Mouse (Mus musculus): ENCODE measurements around the gene Tpd52l2. TPM values are rescaled to one million over a fixed set of nuclear protein-coding genes. Genes with fewer than 3 reads are reported as not detected.

Tpd52l2 gene
- polyA plus RNA-seq, 1 experiment = 38.2 TPM

- no peaks in the 10 kb centered on the region for H3K36me3 ChIP-seq (replicated peaks; ENCODE audit: low read length)
- no peaks in the 10 kb centered on the region for H3K9me3 ChIP-seq
- H3K27me3 ChIP-seq (replicated peaks) = peaks cover 85% of the 10 kb centered on the region
- TF ChIP-seq GATA1 (IDR thresholded peaks at IDR 0.05; ENCODE audit: borderline replicate concordance, low read length) (no peak), FLI1 (IDR thresholded peaks at IDR 0.05; ENCODE audit: low read length) (no peak)
- peaks cover 66% of the 10 kb centered on the region for H3K4me1 ChIP-seq
- H3K4me3 ChIP-seq (replicated peaks) = peak overlapping the region; percentile 85
Observed at GRCm38 (mm10) chr2:181462604-181463003, 34.3 kb upstream of the Tpd52l2 start.

DNA sequence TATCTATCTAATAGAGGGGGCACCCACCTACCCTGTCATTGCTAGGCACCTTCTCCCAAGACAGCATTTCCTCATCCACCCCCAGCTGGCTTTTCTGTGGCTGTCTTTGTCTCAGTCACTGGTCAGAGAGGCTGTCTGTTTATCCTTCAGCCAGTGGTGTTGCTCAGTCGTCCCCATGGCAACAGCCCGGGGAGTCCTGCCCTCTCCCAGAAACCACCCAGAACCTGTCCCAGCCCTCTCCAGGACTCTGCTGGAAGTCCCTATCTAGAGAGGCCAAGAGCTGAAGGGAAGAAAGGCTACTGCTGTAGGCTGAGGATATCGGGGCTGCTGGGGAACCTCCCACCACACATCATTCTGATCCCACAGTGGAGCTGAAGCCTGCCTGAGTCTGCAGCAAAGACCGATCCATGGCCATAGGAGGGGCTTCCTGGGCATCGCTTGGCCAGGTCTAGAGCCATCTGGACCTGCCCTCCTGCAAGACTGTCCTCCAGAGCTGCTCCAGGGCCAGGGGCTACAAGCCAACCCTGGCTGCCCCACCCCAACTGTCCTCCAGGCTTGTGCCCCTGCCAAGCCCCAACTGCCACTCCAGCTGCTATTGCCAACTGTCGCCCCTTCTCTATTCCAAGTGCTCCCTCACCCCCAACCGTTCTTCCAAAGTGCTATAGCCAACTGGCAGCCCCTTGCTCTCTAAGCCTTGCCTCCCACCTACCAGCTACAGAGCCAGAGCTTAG lies 33.8 kb upstream of the Tpd52l2 start:
- TF ChIP-seq FLI1 (IDR thresholded peaks at IDR 0.05; ENCODE audit: low read length) (no peak), GATA1 (IDR thresholded peaks at IDR 0.05; ENCODE audit: borderline replicate concordance, low read length) (no peak)
- H3K9me3 ChIP-seq = no peaks in the 10 kb centered on the region
- peaks cover 65% of the 10 kb centered on the region for H3K4me1 ChIP-seq
- H3K27me3 ChIP-seq (replicated peaks) = peaks cover 85% of the 10 kb centered on the region
- H3K4me3 ChIP-seq (replicated peaks) = peak overlapping the region; percentile 85
- no peaks in the 10 kb centered on the region for H3K36me3 ChIP-seq (replicated peaks; ENCODE audit: low read length)

DNA sequence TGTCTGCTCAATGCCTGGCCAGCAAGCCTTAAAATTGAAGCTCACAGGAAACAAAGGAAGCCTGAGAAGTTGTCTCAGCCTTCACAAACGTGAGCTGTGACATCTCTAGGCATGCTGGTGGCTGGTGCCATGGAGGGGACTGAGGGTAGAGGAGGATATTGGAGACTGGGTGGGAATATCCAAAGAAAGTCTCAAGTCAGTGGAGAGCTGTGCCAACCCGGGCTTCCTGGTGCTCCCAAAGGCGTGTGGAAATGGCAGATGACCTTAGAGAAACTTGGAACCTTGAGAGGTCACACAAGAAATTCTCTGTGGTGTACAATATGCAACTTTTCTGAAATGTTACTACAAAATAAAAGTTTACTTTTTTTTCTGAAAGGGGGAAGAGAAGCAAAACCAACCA lies 31.5 kb upstream of the Tpd52l2 start:
- peaks cover 79% of the 10 kb centered on the region for H3K27me3 ChIP-seq (replicated peaks)
- no peaks in the 10 kb centered on the region for H3K9me3 ChIP-seq

DNA sequence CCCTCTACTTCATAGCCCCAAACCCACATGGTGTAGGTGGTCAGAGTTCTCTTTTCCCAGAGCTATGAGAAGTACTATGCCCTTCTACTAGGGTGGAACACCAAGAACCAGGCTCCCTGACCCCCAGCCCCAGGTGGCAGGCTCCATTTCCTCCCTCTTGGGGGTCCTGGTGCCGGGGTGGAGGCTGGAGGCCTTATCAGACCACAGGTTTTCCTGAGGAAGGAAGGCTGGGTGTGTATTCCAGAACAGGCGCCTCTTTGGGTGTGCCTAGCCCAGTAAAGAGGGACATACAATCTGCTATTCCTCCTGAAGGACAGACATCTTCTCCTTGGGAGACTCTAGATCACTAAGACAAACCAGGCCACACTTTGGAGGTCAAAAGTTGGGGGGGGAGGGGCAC lies 26.7 kb upstream of the Tpd52l2 start:
- H3K4me1 ChIP-seq = peaks cover 56% of the 10 kb centered on the region
- no peak for TF ChIP-seq GATA1 (IDR thresholded peaks at IDR 0.05; ENCODE audit: borderline replicate concordance, low read length)
- no peak for TF ChIP-seq FLI1 (IDR thresholded peaks at IDR 0.05; ENCODE audit: low read length)
- H3K27me3 ChIP-seq (replicated peaks) = peaks cover 45% of the 10 kb centered on the region
- no peaks in the 10 kb centered on the region for H3K36me3 ChIP-seq (replicated peaks; ENCODE audit: low read length)
- no peaks in the 10 kb centered on the region for H3K9me3 ChIP-seq
- no peak overlapping the region for H3K4me3 ChIP-seq (replicated peaks)

More for the DNA sequence above, 31.5 kb upstream of the Tpd52l2 start:
- Histone ChIP-seq H3K36me3 (replicated peaks; ENCODE audit: low read length) (no peaks in the 10 kb centered on the region), H3K4me3 (replicated peaks) (no peak overlapping the region), H3K4me1 (peaks cover 69% of the 10 kb centered on the region)
- TF ChIP-seq FLI1 (IDR thresholded peaks at IDR 0.05; ENCODE audit: low read length) (no peak), GATA1 (IDR thresholded peaks at IDR 0.05; ENCODE audit: borderline replicate concordance, low read length) (no peak)

DNA sequence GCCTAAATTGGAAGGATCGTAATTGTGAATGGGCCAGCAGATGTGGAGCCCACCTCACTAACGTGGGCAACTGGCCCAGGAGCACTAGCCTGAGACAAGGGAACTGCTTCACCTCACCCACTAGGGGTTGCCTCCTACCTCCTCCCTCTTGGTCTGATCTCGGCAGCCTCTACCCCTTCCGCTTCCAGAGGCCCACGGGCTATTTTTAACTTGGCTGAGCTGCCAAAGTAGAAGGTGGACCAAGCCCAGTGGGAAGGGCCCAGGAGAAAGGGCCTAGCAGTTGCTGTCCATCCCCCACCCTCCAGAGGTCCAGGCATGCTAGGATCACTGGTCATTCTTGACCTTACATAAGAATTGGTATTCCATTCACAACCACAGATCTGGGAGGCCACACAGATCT lies 25.7 kb upstream of the Tpd52l2 start:
- Histone ChIP-seq H3K27me3 (replicated peaks) (peaks cover 41% of the 10 kb centered on the region), H3K9me3 (no peaks in the 10 kb centered on the region), H3K4me1 (peaks cover 54% of the 10 kb centered on the region), H3K4me3 (replicated peaks) (peak overlapping the region; percentile 83), H3K36me3 (replicated peaks; ENCODE audit: low read length) (no peaks in the 10 kb centered on the region)
- no peak for TF ChIP-seq FLI1 (IDR thresholded peaks at IDR 0.05; ENCODE audit: low read length)
- no peak for TF ChIP-seq GATA1 (IDR thresholded peaks at IDR 0.05; ENCODE audit: borderline replicate concordance, low read length)

GRCm38 (mm10) chr2:181472256-181472827 lies 24.6 kb upstream of the Tpd52l2 start:
- no peaks in the 10 kb centered on the region for H3K36me3 ChIP-seq (replicated peaks; ENCODE audit: low read length)
- H3K27me3 ChIP-seq (replicated peaks) = peaks cover 35% of the 10 kb centered on the region
- no peak for TF ChIP-seq GATA1 (IDR thresholded peaks at IDR 0.05; ENCODE audit: borderline replicate concordance, low read length)
- TF ChIP-seq FLI1 (IDR thresholded peaks at IDR 0.05; ENCODE audit: low read length) = no peak
- H3K4me1 ChIP-seq = peaks cover 54% of the 10 kb centered on the region
- peak overlapping the region; percentile 56 for H3K4me3 ChIP-seq (replicated peaks)
- H3K9me3 ChIP-seq = no peaks in the 10 kb centered on the region

GRCm38 (mm10) chr2:181483120-181483519 lies 13.8 kb upstream of the Tpd52l2 start:
- H3K4me1 ChIP-seq = peaks cover 51% of the 10 kb centered on the region
- peak overlapping the region; percentile 86 for H3K4me3 ChIP-seq (replicated peaks)
- no peaks in the 10 kb centered on the region for H3K36me3 ChIP-seq (replicated peaks; ENCODE audit: low read length)
- H3K27me3 ChIP-seq (replicated peaks) = peaks cover 15% of the 10 kb centered on the region
- no peak for TF ChIP-seq FLI1 (IDR thresholded peaks at IDR 0.05; ENCODE audit: low read length)
- TF ChIP-seq GATA1 (IDR thresholded peaks at IDR 0.05; ENCODE audit: borderline replicate concordance, low read length) = no peak
- H3K9me3 ChIP-seq = no peaks in the 10 kb centered on the region

- Histone ChIP-seq H3K9me3 (no peaks in the 10 kb centered on the region), H3K4me3 (replicated peaks) (peak overlapping the region; percentile 86), H3K27me3 (replicated peaks) (peaks cover 16% of the 10 kb centered on the region), H3K4me1 (peaks cover 53% of the 10 kb centered on the region), H3K36me3 (replicated peaks; ENCODE audit: low read length) (no peaks in the 10 kb centered on the region)
- TF ChIP-seq FLI1 (IDR thresholded peaks at IDR 0.05; ENCODE audit: low read length) (no peak), GATA1 (IDR thresholded peaks at IDR 0.05; ENCODE audit: borderline replicate concordance, low read length) (no peak)
Observed at GRCm38 (mm10) chr2:181483562-181484318, 13.2 kb upstream of the Tpd52l2 start.

DNA sequence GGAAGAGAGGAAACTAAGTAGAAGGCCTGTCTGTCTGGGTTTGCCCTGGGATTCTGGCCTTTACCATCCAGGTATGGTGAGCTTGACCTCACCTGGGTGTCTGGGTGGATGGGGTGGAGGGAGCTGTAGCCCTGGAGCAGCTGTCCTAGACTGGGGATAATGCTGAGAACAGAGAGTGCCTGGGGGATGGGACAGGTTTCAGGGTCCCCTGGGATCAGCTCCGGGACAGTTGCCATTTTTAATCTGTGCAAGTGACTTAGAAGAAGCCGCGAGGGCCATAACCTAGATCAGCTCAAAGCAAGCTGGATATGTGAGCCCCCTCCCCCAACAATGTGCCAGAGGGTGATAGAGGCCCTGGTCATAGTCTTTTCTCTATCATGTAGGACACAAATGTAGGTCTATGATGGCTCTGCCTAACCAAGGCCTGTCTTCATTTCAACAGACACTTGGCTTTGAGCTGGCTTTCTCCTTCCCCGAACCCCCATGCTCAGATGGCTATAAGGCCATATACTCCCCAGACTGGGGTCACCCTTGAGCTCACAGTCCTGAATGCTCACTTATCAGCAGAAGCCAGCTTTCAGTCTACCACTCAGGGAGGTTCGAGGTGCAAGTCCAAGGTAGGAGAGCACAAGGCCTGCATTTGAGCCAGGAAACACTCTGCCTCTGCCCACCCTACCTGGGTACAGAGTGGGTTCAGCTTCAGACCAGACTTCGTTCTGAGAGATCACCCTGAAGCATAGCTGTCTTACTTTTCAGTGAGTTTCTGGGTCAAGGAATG lies 12.3 kb upstream of the Tpd52l2 start:
- no peaks in the 10 kb centered on the region for H3K9me3 ChIP-seq
- H3K4me3 ChIP-seq (replicated peaks) = no peak overlapping the region
- H3K27me3 ChIP-seq (replicated peaks) = peaks cover 17% of the 10 kb centered on the region
- peaks cover 53% of the 10 kb centered on the region for H3K4me1 ChIP-seq
- H3K36me3 ChIP-seq (replicated peaks; ENCODE audit: low read length) = no peaks in the 10 kb centered on the region
- TF ChIP-seq FLI1 (IDR thresholded peaks at IDR 0.05; ENCODE audit: low read length) (no peak), GATA1 (IDR thresholded peaks at IDR 0.05; ENCODE audit: borderline replicate concordance, low read length) (no peak)
